Mouse (Mus musculus) lung, postnatal 0 days (tissue): ENCODE measurements around the gene Kcnj1.

ENCODE experiments used
- CTCF ChIP-seq: IDR thresholded peaks from 2 replicates; pipeline ENCODE4 v1.5.1; 2016; ENCODE audit warnings: antibody characterized with exemption, mild to moderate bottlenecking
- EP300 ChIP-seq: IDR thresholded peaks from 2 replicates; pipeline ENCODE4 v1.6.1; 2016; ENCODE audit warnings: antibody characterized with exemption, mild to moderate bottlenecking, control low read depth

- TF ChIP-seq CTCF (no peak), EP300 (no peak)
Observed at GRCm38 (mm10) chr9:32372202-32372601, at the start of gene Kcnj1.
